Mouse (Mus musculus) adrenal gland, postnatal 0 days (tissue): Measurements from ENCODE around the gene Gm5728. TPM values are rescaled to one million over a fixed set of nuclear protein-coding genes. Genes with fewer than 3 reads are reported as not detected.

Experiments used
- polyA plus RNA-seq: library from polyadenylated mRNA; unstranded; fragments of >200 nt; fragmentation: Nextera tagmentation; extraction: Ambion mirVana; gene quantifications from 2 replicates; pipeline ENCODE4 v1.2.1, GENCODE M21; 2015

Gene Gm5728
- polyA plus RNA-seq: not detected in 2 replicates

GRCm38 (mm10) chr7:20375310-20375709 is at the start of gene Gm5728:
TSS of gene Gm5728 (minus strand) at chr7:20375410.

DNA sequence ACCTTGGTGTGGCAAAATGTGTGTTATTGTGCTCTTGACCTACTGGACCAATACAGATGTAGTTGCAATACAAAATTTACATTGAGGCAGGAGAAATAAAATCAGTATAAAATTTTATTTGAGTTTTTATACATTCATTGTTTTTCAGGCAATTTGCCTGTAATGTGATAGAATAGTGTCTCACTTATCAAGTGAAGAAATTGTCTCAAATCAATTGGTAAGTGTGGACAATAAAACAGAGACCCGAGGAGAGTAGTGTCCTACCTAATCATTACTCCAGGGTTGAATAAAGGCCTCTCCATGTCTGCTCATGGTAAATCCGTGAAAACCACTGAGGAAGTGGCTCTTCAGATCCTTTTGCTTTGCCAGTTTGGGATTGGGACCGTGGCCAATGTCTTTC is 42.4 kb upstream of the Gm5728 start, which contains the start of gene Vmn1r100:
TSS of gene Vmn1r100 (plus strand) at position 301 of the 400 bp plus-strand sequence.

DNA sequence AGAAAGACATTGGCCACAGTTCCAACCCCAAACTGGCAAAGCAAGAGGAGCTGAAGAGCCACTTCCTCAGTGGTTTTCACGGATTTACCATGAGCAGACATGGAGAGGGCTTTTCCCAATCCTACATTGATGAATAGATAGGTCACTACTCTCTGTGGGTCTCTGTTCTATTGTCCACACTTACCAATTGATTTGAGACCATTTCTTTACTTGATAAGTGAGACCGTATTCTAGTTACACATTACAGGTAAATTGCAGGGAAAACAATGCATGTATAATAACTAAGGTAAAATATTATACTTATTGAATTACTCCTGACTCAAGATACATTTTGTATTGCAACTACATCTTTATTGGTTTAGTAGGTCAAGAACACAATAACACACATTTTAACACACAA is 41.2 kb downstream of the Gm5728 start, which contains the start of gene Gm4133:
TSS of gene Gm4133 (minus strand) at position 101 of the 400 bp plus-strand sequence.

Other genes starting within 250 kb of the Gm5728 start
- not detected in 2 replicates for gene Vmn1r93, start 236.3 kb downstream of the Gm5728 start, polyA plus RNA-seq
- not detected in 2 replicates for gene Vmn1r94, start 207.0 kb downstream of the Gm5728 start, polyA plus RNA-seq
- not detected in 2 replicates for gene Vmn1r95, start 181.7 kb downstream of the Gm5728 start, polyA plus RNA-seq
- gene Gm6164, start 169.8 kb downstream of the Gm5728 start, polyA plus RNA-seq: not detected in 2 replicates
- not detected in 2 replicates for gene Gm4498, start 141.6 kb downstream of the Gm5728 start, polyA plus RNA-seq
- not detected in 2 replicates for gene Gm5890, start 112.6 kb downstream of the Gm5728 start, polyA plus RNA-seq
- gene Gm4133, start 41.3 kb downstream of the Gm5728 start, polyA plus RNA-seq: not detected in 2 replicates
- not detected in 2 replicates for gene Vmn1r100, start 42.5 kb upstream of the Gm5728 start, polyA plus RNA-seq
- gene Vmn1r101, start 67.2 kb upstream of the Gm5728 start, polyA plus RNA-seq: not detected in 2 replicates
- gene Gm10670, start 99.5 kb upstream of the Gm5728 start, polyA plus RNA-seq: not detected in 2 replicates
- gene Vmn1r103, start 135.1 kb upstream of the Gm5728 start, polyA plus RNA-seq: not detected in 2 replicates
- gene Vmn1r104, start 158.4 kb upstream of the Gm5728 start, polyA plus RNA-seq: not detected in 2 replicates
- gene Gm5726, start 170.3 kb upstream of the Gm5728 start, polyA plus RNA-seq: not detected in 2 replicates
- gene Gm4141, start 200.8 kb upstream of the Gm5728 start, polyA plus RNA-seq: not detected in 2 replicates
- gene Gm4513, start 223.6 kb upstream of the Gm5728 start, polyA plus RNA-seq: 0.16 TPM in 1 of 2 replicates, not detected in the other